Mouse (Mus musculus): Measurements from ENCODE around the gene Eftud2. TPM values are rescaled to one million over a fixed set of nuclear protein-coding genes. Genes with fewer than 3 reads are reported as not detected.

The Eftud2 gene
- polyA plus RNA-seq, 1 experiment from 2014 or later, result 113 TPM

DNA sequence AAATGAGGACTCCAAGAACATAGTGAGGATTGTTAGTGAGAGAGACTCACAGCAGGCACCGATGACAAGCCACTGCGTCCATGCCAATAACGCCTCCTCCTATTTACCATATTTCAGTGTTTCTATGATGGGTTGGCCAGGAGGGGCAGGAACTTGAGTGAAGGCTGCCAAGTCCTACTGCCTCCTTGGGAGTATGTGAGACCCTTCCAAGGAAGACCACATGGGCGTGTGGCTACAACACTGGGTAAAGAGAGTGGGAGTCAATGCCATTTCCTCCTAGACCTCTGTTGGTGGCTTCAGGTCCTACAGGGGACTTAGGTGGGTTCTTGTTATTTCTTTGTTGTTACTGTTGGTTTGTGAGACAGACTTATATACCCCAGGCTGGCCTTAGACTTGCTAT is 20.4 kb upstream of the Eftud2 start:
- Histone ChIP-seq H3K4me2 (ENCODE audit: low read depth, low read length) (no peak overlapping the region), H3K27me3 (ENCODE audit: control insufficient read depth, insufficient read depth, low read length) (no peaks in the 10 kb centered on the region), H3K27ac (ENCODE audit: low read depth, low read length) (no peak overlapping the region), H3K9me3 (ENCODE audit: control insufficient read depth, low read length) (no peaks in the 10 kb centered on the region), H3K9ac (replicated peaks; ENCODE audit: low read depth, low read length) (no peak overlapping the region), H3K36me3 (ENCODE audit: control insufficient read depth, insufficient read depth, low read length) (no peaks in the 10 kb centered on the region), H3K4me3 (ENCODE audit: low read depth, low read length) (no peak overlapping the region), H3K4me1 (ENCODE audit: control insufficient read depth, insufficient read depth, low read length) (peaks cover 10% of the 10 kb centered on the region)
- WGBS, result 62% methylated on average over 4 of the region's 4 CpGs
- 0 out of 2 replicates have a peak, but pooled peaks have one; percentile 9 for ATAC-seq (ENCODE audit: low read depth)

DNA sequence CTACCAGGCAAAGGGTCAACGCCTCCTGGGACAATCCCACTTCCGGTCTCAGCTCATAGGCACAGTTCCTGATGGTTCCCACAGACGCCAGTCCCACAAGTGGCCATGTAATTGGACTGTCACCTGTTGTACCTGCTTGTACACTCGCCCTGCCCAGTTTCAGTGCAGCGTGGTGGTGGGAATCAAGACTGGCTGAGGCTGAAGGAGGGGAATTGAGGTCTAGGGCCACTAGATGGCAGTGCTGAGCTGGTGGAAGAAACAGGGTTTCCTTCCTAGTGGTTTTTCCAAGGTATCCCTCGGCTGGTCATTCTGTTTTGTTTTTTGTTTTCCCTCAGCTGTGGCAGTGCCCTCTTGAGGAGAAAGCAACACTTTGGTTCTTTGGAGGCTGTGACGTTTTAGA is 20.0 kb upstream of the Eftud2 start, which contains the start of gene Gfap:
Gene Gfap, minus strand, starts transcription at position 150 of the 400 bp plus-strand sequence.
- WGBS, result 13% methylated on average over 7 of the region's 7 CpGs
- ATAC-seq (ENCODE audit: low read depth), result peak; percentile 46; the same call in 1 of the 2 replicates
- Histone ChIP-seq H3K27me3 (ENCODE audit: control insufficient read depth, insufficient read depth, low read length) (no peaks in the 10 kb centered on the region), H3K4me1 (ENCODE audit: control insufficient read depth, insufficient read depth, low read length) (peaks cover 10% of the 10 kb centered on the region), H3K9me3 (ENCODE audit: control insufficient read depth, low read length) (no peaks in the 10 kb centered on the region), H3K27ac (ENCODE audit: low read depth, low read length) (no peak within 1 kb of the TSS), H3K9ac (replicated peaks; ENCODE audit: low read depth, low read length) (no peak within 1 kb of the TSS), H3K4me3 (ENCODE audit: low read depth, low read length) (no peak within 1 kb of the TSS), H3K36me3 (ENCODE audit: control insufficient read depth, insufficient read depth, low read length) (no peaks in the 10 kb centered on the region), H3K4me2 (ENCODE audit: low read depth, low read length) (no peak within 1 kb of the TSS)

DNA sequence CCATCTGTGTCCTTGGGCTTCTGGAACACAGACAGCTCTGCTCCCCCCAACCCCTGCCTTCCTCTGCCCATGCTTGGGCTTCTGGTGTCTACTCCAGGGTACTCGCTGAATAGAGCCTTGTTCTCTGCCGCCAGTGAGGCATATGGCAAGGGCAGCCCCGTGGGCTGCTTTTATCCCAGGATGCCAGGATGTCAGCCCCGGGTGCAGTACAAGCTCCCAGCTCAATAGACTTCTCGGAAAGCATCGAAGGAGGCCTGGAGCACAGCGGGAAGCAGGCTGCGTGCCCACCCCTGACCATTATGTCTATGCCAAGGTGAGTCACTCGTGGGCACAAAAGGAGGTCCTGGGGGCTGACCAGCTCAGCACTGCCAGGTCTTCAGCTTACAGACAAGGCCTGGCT is 17.6 kb upstream of the Eftud2 start:
- Histone ChIP-seq H3K9ac (replicated peaks; ENCODE audit: low read depth, low read length) (no peak overlapping the region), H3K27me3 (ENCODE audit: control insufficient read depth, insufficient read depth, low read length) (peaks cover 12% of the 10 kb centered on the region), H3K4me2 (ENCODE audit: low read depth, low read length) (no peak overlapping the region), H3K4me1 (ENCODE audit: control insufficient read depth, insufficient read depth, low read length) (no peaks in the 10 kb centered on the region), H3K4me3 (ENCODE audit: low read depth, low read length) (no peak overlapping the region), H3K36me3 (ENCODE audit: control insufficient read depth, insufficient read depth, low read length) (no peaks in the 10 kb centered on the region), H3K9me3 (ENCODE audit: control insufficient read depth, low read length) (no peaks in the 10 kb centered on the region), H3K27ac (ENCODE audit: low read depth, low read length) (no peak overlapping the region)
- WGBS, result 61% methylated on average over 9 of the region's 9 CpGs
- ATAC-seq (ENCODE audit: low read depth), result peak; percentile 38

DNA sequence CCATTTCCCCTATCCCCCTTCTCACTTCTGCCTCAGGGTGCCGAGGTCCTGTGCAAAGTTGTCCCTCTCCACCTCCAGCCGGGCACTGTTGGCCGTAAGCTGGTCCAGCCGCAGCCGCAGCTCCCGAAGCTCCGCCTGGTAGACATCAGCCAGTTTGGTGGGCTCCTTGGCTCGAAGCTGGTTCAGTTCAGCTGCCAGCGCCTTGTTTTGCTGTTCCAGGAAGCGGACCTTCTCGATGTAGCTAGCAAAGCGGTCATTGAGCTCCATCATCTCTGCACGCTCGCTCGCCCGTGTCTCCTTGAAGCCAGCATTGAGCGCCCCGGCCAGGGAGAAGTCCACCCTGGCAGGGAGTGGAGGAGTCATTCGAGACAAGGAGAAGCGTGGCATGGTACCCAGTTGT is 15.9 kb upstream of the Eftud2 start:
- Histone ChIP-seq H3K4me1 (ENCODE audit: control insufficient read depth, insufficient read depth, low read length) (no peaks in the 10 kb centered on the region), H3K36me3 (ENCODE audit: control insufficient read depth, insufficient read depth, low read length) (no peaks in the 10 kb centered on the region), H3K4me3 (ENCODE audit: low read depth, low read length) (no peak overlapping the region), H3K27ac (ENCODE audit: low read depth, low read length) (no peak overlapping the region), H3K27me3 (ENCODE audit: control insufficient read depth, insufficient read depth, low read length) (peaks cover 22% of the 10 kb centered on the region), H3K9ac (replicated peaks; ENCODE audit: low read depth, low read length) (no peak overlapping the region), H3K4me2 (ENCODE audit: low read depth, low read length) (no peak overlapping the region), H3K9me3 (ENCODE audit: control insufficient read depth, low read length) (no peaks in the 10 kb centered on the region)
- ATAC-seq (ENCODE audit: low read depth), result no peak
- WGBS, result 79% methylated on average over 20 of the region's 20 CpGs

DNA sequence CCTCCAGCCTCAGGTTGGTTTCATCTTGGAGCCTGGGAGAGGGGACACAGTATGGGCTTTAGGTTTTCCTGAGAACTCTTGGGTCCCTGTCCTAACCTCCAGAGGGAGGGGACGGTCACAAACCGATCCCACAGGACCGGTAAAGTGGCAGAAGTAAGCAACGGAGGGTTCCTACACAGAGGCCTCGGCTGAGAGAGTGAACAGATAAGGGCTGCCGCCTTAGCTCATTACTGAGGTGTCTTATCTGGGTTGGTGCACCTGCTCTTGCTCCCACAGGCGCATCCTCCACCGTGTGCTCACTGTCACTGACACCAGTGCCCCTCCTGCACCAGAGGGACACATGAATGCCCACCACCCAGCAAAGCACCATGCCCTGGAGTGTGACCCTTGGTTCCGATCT is 15.0 kb upstream of the Eftud2 start:
- Histone ChIP-seq H3K9ac (replicated peaks; ENCODE audit: low read depth, low read length) (no peak overlapping the region), H3K4me3 (ENCODE audit: low read depth, low read length) (no peak overlapping the region), H3K27ac (ENCODE audit: low read depth, low read length) (no peak overlapping the region), H3K9me3 (ENCODE audit: control insufficient read depth, low read length) (no peaks in the 10 kb centered on the region), H3K4me2 (ENCODE audit: low read depth, low read length) (no peak overlapping the region), H3K27me3 (ENCODE audit: control insufficient read depth, insufficient read depth, low read length) (peaks cover 22% of the 10 kb centered on the region), H3K4me1 (ENCODE audit: control insufficient read depth, insufficient read depth, low read length) (no peaks in the 10 kb centered on the region), H3K36me3 (ENCODE audit: control insufficient read depth, insufficient read depth, low read length) (no peaks in the 10 kb centered on the region)
- no peak for ATAC-seq (ENCODE audit: low read depth)
- WGBS, result 75% methylated on average over 9 of the region's 9 CpGs

DNA sequence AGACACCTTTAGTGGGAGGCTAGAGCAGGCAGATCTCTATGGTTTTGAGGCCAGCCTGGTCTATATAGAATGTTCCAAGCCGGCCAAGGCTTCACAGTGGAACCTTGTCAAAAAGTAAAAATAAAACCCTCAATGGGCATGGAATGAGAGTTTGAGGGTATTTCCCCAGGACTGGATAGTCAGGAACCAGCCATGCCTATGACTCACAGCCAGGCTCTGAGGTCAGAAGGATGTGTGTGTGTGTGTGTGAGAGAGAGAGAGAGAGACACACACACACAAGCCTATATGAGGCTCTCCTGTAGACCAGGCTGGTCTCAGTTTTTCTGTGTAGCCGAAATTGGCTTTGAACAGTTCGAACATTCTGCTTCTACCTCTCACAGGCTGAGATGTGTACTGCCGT is 13.9 kb upstream of the Eftud2 start:
- ATAC-seq (ENCODE audit: low read depth), result no peak
- no peak overlapping the region for H3K4me3 ChIP-seq (ENCODE audit: low read depth, low read length)
- peaks cover 22% of the 10 kb centered on the region for H3K27me3 ChIP-seq (ENCODE audit: control insufficient read depth, insufficient read depth, low read length)
- no peak overlapping the region for H3K9ac ChIP-seq (replicated peaks; ENCODE audit: low read depth, low read length)
- 83% methylated on average over 4 of the region's 4 CpGs for WGBS
- H3K27ac ChIP-seq (ENCODE audit: low read depth, low read length), result no peak overlapping the region
- H3K36me3 ChIP-seq (ENCODE audit: control insufficient read depth, insufficient read depth, low read length), result no peaks in the 10 kb centered on the region
- no peak overlapping the region for H3K4me2 ChIP-seq (ENCODE audit: low read depth, low read length)
- H3K4me1 ChIP-seq (ENCODE audit: control insufficient read depth, insufficient read depth, low read length), result no peaks in the 10 kb centered on the region
- H3K9me3 ChIP-seq (ENCODE audit: control insufficient read depth, low read length), result no peaks in the 10 kb centered on the region

DNA sequence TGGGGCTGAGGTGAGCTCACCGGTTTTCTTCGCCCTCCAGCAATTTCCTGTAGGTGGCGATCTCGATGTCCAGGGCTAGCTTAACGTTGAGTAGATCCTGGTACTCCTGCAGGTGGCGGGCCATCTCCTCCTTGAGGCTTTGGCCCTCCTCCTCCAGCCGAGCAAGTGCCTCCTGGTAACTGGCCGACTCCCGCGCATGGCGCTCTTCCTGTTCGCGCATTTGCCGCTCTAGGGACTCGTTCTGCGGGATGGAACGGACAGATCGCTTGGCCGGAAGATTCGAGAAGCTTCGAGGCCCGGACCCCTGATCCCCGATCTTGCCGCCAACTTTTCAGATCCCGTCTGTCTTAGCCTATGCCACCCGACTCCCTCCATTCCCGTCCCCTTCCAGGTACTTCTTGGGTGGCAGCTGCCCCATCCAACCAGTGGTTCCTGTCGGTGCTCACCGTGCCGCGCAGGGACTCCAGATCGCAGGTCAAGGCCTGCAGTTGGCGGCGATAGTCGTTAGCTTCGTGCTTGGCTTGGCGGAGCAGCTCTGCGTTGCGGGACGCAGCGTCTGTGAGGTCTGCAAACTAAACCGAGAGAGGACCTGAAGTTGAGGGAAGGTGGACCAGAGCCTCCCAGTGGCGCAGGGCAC is 12.3 kb upstream of the Eftud2 start:
- no peaks in the 10 kb centered on the region for H3K36me3 ChIP-seq (ENCODE audit: control insufficient read depth, insufficient read depth, low read length)
- H3K27ac ChIP-seq (ENCODE audit: low read depth, low read length), result no peak overlapping the region
- H3K9me3 ChIP-seq (ENCODE audit: control insufficient read depth, low read length), result no peaks in the 10 kb centered on the region
- H3K4me3 ChIP-seq (ENCODE audit: low read depth, low read length), result peak overlapping the region; percentile 15
- no peak overlapping the region for H3K9ac ChIP-seq (replicated peaks; ENCODE audit: low read depth, low read length)
- ATAC-seq (ENCODE audit: low read depth), result no peak
- peaks cover 22% of the 10 kb centered on the region for H3K27me3 ChIP-seq (ENCODE audit: control insufficient read depth, insufficient read depth, low read length)
- 4% methylated on average over 43 of the region's 43 CpGs for WGBS
- no peaks in the 10 kb centered on the region for H3K4me1 ChIP-seq (ENCODE audit: control insufficient read depth, insufficient read depth, low read length)
- peak overlapping the region; percentile 40 for H3K4me2 ChIP-seq (ENCODE audit: low read depth, low read length)

DNA sequence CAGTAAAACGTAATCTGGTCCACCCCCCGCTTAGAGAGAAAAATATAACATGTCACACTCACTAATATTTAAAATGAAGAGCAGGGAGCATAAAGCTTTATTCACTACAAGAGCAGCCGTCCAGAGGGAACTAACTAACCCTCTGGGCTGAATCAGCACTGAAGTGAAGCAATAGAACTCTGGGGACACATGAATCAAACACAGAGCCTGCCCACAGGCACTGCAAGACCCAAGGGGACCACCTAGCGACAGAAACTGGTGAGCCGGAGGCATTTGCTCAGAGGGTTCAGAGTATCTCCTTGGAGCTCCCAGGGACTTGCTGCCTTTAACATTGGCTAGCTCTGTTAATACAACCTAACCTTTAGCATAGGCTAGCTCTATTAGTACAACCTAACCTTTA is 9.3 kb upstream of the Eftud2 start:
- peaks cover 19% of the 10 kb centered on the region for H3K27me3 ChIP-seq (ENCODE audit: control insufficient read depth, insufficient read depth, low read length)
- WGBS, result 43% methylated on average over 5 of the region's 5 CpGs
- H3K27ac ChIP-seq (ENCODE audit: low read depth, low read length), result no peak overlapping the region
- no peak overlapping the region for H3K4me2 ChIP-seq (ENCODE audit: low read depth, low read length)
- ATAC-seq (ENCODE audit: low read depth), result no peak
- H3K4me3 ChIP-seq (ENCODE audit: low read depth, low read length), result no peak overlapping the region
- H3K9ac ChIP-seq (replicated peaks; ENCODE audit: low read depth, low read length), result no peak overlapping the region
- no peaks in the 10 kb centered on the region for H3K4me1 ChIP-seq (ENCODE audit: control insufficient read depth, insufficient read depth, low read length)
- no peaks in the 10 kb centered on the region for H3K9me3 ChIP-seq (ENCODE audit: control insufficient read depth, low read length)
- H3K36me3 ChIP-seq (ENCODE audit: control insufficient read depth, insufficient read depth, low read length), result no peaks in the 10 kb centered on the region

DNA sequence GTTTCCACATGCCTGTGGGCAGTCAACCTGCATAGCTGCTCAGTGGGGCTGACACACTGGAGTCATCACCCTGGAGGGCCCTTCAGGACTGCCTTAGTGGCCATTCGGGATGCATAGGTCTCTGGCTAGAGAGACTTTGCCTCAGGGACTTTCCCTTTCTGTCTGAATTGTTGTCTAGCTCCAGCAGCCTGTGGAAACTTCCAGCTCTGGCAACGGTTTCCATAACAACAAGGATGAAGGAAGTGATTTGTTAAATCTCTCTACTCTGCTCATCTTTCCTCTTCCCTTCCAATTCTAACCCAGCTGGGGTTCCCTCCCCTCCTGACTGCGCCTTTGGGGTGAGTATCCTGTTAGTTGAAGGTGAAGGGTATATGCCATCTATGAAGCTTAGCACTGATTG is 7.3 kb upstream of the Eftud2 start:
- Histone ChIP-seq H3K4me2 (ENCODE audit: low read depth, low read length) (no peak overlapping the region), H3K4me1 (ENCODE audit: control insufficient read depth, insufficient read depth, low read length) (no peaks in the 10 kb centered on the region), H3K36me3 (ENCODE audit: control insufficient read depth, insufficient read depth, low read length) (no peaks in the 10 kb centered on the region), H3K27ac (ENCODE audit: low read depth, low read length) (no peak overlapping the region), H3K27me3 (ENCODE audit: control insufficient read depth, insufficient read depth, low read length) (peaks cover 6% of the 10 kb centered on the region), H3K9me3 (ENCODE audit: control insufficient read depth, low read length) (no peaks in the 10 kb centered on the region), H3K9ac (replicated peaks; ENCODE audit: low read depth, low read length) (no peak overlapping the region), H3K4me3 (ENCODE audit: low read depth, low read length) (no peak overlapping the region)
- 64% methylated on average over 3 of the region's 3 CpGs for WGBS
- no peak for ATAC-seq (ENCODE audit: low read depth)

Measured in neural tube, embryonic 14.5 days (tissue).